Mouse (Mus musculus) embryonic facial prominence, embryonic 12.5 days (tissue): ENCODE data around the gene Iqgap3. TPM values are rescaled to one million over a fixed set of nuclear protein-coding genes. Genes with fewer than 3 reads are reported as not detected.
A peak's percentile ranks its signal among the peaks of the same experiment; 100 is the strongest.

Source experiments
- ATAC-seq: fragments of 200-750 bp; cut with Nextera tagmentation; 2 replicates; pipeline ENCODE4 v1.8.0; 2017; ENCODE audit not compliant: insufficient number of reproducible peaks, insufficient read depth, low FRiP score, low TSS enrichment
- H3K27ac ChIP-seq: fragments of 300-500 bp; sonication (generic); 2 replicates; pipeline ENCODE4 v1.5.1; 2016; ENCODE audit warnings: mild to moderate bottlenecking
- H3K27me3 ChIP-seq: fragments of 300-500 bp; sonication (generic); 2 replicates; pipeline ENCODE4 v1.6.1; 2016; ENCODE audit warnings: mild to moderate bottlenecking, moderate library complexity
- H3K36me3 ChIP-seq: fragments of 300-500 bp; sonication (generic); 2 replicates; pipeline ENCODE4 v1.6.1; 2016; ENCODE audit warnings: mild to moderate bottlenecking
- H3K4me1 ChIP-seq: fragments of 300-500 bp; sonication (generic); 2 replicates; pipeline ENCODE4 v1.6.1; 2016
- H3K4me2 ChIP-seq: fragments of 300-500 bp; sonication (generic); replicated peaks from 2 replicates; pipeline ENCODE4 v1.6.1; 2016; ENCODE audit warnings: mild to moderate bottlenecking, moderate library complexity
- H3K4me3 ChIP-seq: fragments of 300-500 bp; sonication (generic); 2 replicates; pipeline ENCODE4 v1.5.1; 2016; ENCODE audit warnings: mild to moderate bottlenecking
- H3K9ac ChIP-seq: fragments of 300-500 bp; sonication (generic); 2 replicates; pipeline ENCODE4 v1.6.1; 2016; ENCODE audit warnings: mild to moderate bottlenecking, moderate library complexity
- H3K9me3 ChIP-seq: fragments of 300-500 bp; sonication (generic); 2 replicates; pipeline ENCODE4 v1.6.1; 2016; ENCODE audit warnings: mild to moderate bottlenecking, moderate library complexity
- WGBS: fragments of 180-500 bp; shearing (Covaris S2); methylation state at CpG from one replicate; pipeline ENCODE4 v1.1.7; 2016; 5-methylcytosine and 5-hydroxymethylcytosine counted together
- polyA plus RNA-seq: library from polyadenylated mRNA; unstranded; fragments of >200 nt; fragmentation: Nextera tagmentation; extraction: Ambion mirVana; gene quantifications from 2 replicates; pipeline ENCODE4 v1.2.1, GENCODE M21; 2016

Iqgap3 gene
- polyA plus RNA-seq, 1 experiment from 2014 or later: 25.8 TPM

DNA sequence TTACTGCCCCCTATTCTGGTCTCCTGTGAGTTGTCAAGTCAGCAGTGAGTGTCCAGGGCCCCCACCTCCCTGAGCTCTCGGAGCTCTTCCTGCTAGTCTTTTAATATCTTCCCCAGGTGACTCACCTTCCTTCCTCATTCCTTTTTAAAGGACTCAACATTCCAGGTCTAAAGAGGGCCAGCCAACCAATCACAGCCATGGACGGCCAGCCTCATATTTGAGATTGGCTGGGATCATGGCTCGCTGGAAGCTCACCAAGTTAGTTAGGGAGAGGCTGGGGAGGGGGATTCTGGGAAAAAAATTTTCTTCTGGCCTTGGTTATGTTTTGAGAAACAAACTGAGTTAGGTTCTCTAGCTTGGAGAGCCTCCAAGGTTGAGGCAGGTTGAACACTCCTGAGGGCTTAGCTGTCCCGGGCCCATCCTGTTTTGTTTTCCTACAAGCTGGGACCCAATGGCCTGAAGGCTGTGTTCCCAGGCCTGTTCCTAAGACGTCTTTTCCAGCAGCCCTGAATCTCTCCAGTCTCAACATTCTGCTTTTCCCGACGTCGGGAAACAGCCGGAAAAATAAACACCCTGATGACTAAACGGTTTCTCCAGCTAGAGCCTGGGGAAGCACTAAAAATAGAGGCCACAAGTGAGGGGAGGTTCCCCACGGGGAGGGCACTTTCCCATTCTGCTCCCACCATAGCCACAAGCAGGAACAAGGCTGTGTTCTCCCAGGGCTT, 58.6 kb downstream of the Iqgap3 start:
- Histone ChIP-seq H3K9me3 (no peaks in the 10 kb centered on the region), H3K4me1 (peaks cover 47% of the 10 kb centered on the region), H3K4me3 (0 out of 2 replicates have a peak overlapping the region, but pooled peaks have one; percentile 2), H3K27me3 (peaks cover 4% of the 10 kb centered on the region), H3K27ac (peak overlapping the region; percentile 93), H3K36me3 (no peaks in the 10 kb centered on the region), H3K9ac (no peak overlapping the region), H3K4me2 (peak overlapping the region; percentile 90; the same call in 1 of the 2 replicates)
- WGBS: 16% methylated on average over 11 of the region's 11 CpGs
- ATAC-seq: no peak

DNA sequence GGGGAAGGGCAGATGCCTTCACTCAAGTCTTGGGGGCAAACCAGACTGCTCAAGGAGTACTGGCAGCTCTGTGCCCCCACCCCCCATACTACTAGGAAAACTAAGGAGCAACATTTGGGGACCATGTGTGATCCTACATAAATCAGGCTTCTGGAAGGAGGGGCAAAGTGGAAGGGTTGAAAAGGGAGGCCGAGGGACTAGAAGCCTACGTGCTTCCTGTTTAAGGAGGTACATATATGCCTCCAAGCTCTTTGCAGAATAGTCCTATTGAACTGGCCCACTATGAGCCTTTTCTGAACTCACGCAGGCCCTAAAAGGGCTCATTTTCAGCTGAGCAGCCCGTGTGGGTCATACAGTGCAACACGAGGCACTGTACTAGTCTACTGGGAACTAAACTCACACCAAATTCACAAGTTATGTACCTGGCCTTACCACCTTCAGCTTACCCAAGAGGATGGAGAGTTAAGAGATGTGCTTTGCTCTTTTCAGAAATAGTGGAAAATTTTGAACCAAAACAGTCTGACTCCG, 59.2 kb downstream of the Iqgap3 start:
- Histone ChIP-seq H3K36me3 (no peaks in the 10 kb centered on the region), H3K27ac (peak overlapping the region; percentile 93), H3K9ac (no peak overlapping the region; the same call in 1 of the 2 replicates), H3K27me3 (peaks cover 4% of the 10 kb centered on the region), H3K9me3 (no peaks in the 10 kb centered on the region), H3K4me1 (peaks cover 54% of the 10 kb centered on the region), H3K4me2 (peak overlapping the region; percentile 89), H3K4me3 (peak overlapping the region; percentile 70; the same call in 1 of the 2 replicates)
- ATAC-seq: no peak
- 28% methylated on average over 6 of the region's 6 CpGs for WGBS

DNA sequence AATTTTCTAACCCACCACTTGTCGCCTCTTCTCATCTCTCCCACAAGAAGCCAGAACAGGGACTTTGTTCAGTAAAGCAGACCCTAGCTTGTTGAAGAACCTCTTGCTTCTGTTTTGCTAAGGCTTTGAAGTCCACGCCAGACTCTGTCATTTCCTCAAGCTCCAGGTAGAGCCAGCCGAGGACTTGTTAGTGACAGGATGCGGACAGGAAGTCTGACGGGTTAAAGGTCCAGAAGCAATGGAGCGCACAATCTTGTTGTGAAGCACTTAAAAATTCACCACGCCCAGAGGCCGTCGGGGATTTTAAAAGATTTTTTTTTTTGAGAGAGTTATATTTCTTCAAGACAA, 59.6 kb downstream of the Iqgap3 start:
- H3K4me1 ChIP-seq: peaks cover 58% of the 10 kb centered on the region
- H3K4me3 ChIP-seq: peak overlapping the region; percentile 70
- ATAC-seq: no peak
- no peaks in the 10 kb centered on the region for H3K9me3 ChIP-seq
- H3K9ac ChIP-seq: peak overlapping the region; percentile 33; the same call in 1 of the 2 replicates
- WGBS: 6% methylated on average over 9 of the region's 9 CpGs
- H3K4me2 ChIP-seq: peak overlapping the region; percentile 89
- no peaks in the 10 kb centered on the region for H3K36me3 ChIP-seq
- H3K27ac ChIP-seq: peak overlapping the region; percentile 93
- peaks cover 4% of the 10 kb centered on the region for H3K27me3 ChIP-seq

DNA sequence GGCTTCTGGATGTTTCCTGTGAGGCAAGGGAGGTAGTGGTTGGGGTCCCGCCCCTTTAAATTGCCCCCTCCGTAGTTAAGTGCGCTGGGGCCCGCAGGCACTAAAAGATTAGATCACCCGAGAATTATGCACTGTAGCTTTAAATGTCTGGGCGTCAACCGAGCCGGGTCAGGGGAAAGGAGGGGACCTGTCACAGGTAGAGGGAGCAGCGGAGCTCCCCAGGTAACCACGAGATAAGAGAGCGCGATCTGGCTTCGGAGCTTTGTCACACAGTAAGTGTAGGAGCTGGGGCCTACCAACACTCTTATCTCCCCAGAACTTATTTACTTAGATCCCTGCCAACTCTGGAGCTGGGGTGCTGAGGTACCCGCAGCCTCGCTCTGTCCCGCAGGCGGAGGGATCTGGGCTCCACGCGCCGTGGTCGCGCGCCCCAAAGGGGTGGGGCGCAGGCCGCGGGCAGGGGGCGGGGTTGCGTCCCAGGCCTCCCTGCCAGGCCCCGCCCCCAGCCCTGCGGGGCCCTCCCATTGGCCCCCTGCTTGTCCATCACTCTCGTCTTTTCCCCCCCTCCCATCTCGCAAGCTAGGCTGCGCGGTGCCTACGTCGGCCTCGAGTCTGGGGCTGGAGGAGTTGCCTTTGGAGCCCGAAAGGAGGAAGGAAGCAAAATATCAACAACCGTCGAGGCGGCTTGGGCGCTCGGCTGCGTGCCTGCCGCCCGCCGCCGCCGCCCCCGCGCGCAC, 60.2 kb downstream of the Iqgap3 start, which contains the start of gene Mef2d:
Gene Mef2d, plus strand, starts transcription at position 586 of the 737 bp plus-strand sequence.
- peaks cover 4% of the 10 kb centered on the region for H3K27me3 ChIP-seq
- H3K4me2 ChIP-seq: peak within 1 kb of the TSS; percentile 89
- ATAC-seq: peak; percentile 83
- H3K9ac ChIP-seq: peak within 1 kb of the TSS; percentile 66
- peak within 1 kb of the TSS; percentile 93 for H3K27ac ChIP-seq
- H3K4me3 ChIP-seq: peak within 1 kb of the TSS; percentile 70
- no peaks in the 10 kb centered on the region for H3K36me3 ChIP-seq
- under 1% methylated on average over 51 of the region's 52 CpGs for WGBS
- H3K4me1 ChIP-seq: peaks cover 64% of the 10 kb centered on the region
- H3K9me3 ChIP-seq: no peaks in the 10 kb centered on the region

DNA sequence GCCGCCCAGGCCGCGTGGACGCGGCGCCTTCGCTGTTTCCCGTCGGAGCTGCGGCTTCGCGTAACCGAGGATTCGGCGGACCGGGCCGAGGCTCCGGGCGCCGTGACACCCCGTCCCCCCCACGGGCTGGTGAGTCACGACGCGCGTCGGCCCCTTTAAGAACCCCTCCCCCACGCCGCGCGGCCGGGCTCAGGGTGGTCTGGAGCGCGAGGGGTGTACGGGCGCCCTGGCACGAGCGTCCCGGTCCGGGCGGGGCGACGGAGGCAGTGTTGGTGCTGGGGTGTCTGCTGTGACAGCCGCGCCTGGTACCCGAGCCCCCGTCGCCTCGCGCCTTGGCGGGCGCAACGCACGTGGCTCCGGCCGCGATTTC, 60.8 kb downstream of the Iqgap3 start:
- Histone ChIP-seq H3K27ac (peak overlapping the region; percentile 93), H3K4me2 (peak overlapping the region; percentile 89), H3K4me3 (peak overlapping the region; percentile 70), H3K27me3 (peaks cover 4% of the 10 kb centered on the region), H3K9ac (peak overlapping the region; percentile 66), H3K4me1 (peaks cover 67% of the 10 kb centered on the region), H3K9me3 (no peaks in the 10 kb centered on the region), H3K36me3 (no peaks in the 10 kb centered on the region)
- ATAC-seq: peak; percentile 31; the same call in 1 of the 2 replicates
- under 1% methylated on average over 55 of the region's 57 CpGs for WGBS

DNA sequence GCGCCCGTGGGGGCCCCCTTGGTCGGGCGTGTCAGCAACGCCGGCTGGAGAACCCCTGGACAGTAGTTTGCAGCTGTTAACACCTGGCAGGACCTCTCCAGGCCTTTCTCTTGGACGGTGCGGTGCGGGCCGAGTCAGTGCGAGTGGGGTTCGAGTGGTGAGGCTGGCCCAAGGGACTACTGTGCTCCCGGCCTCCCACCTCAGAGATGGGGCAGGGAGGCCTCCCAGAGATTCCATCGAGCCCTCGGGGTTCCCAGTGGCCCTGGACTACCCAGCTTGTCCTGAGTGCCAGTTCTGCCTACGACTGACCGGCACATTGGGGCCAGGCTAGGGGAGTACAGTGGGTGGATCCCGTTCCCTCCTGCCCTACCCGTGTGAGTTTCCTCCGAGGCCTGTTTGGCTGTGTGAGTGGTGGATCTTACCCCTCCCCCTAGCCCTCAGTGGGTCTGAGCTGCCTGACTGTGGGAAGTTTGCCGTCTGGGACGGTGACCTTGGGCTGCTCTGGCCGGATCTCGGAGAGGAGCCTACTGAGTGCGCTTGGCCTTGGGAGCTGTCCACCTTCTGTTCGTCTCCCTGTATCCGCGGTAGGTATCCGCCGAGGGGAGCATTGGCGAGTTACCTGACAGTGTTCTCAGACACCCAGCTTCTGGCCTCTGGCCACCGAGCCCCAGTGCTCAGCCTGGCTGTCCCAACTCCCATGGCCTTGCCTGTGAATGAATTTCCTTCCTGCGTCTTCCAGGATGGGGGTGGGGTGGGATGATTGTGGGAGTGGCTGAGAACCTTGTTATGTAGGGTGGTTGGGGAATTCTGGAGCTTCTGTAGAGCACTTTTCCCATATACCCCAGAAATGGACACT, 61.4 kb downstream of the Iqgap3 start:
- ATAC-seq: 0 out of 2 replicates have a peak, but pooled peaks have one; percentile 9
- H3K4me1 ChIP-seq: peaks cover 68% of the 10 kb centered on the region
- H3K4me2 ChIP-seq: peak overlapping the region; percentile 89
- under 1% methylated on average over 33 of the region's 33 CpGs for WGBS
- peaks cover 4% of the 10 kb centered on the region for H3K27me3 ChIP-seq
- H3K9ac ChIP-seq: peak overlapping the region; percentile 66
- H3K27ac ChIP-seq: peak overlapping the region; percentile 93
- peak overlapping the region; percentile 70 for H3K4me3 ChIP-seq
- no peaks in the 10 kb centered on the region for H3K9me3 ChIP-seq
- no peaks in the 10 kb centered on the region for H3K36me3 ChIP-seq

DNA sequence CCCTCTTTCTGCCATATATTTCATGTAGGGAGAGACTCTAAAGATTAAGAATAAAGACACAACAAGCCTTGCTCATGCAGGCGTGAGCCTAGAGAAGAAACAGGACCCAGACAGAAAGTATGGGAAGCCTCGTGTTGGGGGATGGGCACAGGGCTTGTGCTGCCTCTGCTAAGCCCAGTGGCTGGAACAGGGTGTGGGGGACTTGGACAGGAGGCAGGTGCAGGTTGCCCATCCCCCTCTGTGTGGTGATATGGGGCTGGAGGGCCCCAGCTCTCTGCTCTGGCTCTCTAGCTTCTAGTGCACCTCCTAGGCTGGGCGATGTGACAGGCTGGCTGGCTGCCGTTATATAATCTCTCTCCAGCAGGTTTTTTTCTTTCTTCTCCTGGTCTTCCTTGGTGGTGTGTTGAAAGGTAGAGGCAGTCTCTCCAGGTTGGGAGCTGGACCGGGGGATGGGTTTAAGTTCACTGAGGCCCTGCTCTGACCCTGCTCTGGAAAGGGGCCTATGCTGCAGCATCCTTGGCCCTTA, 62.3 kb downstream of the Iqgap3 start:
- H3K9ac ChIP-seq: peak overlapping the region; percentile 39
- H3K4me1 ChIP-seq: peaks cover 73% of the 10 kb centered on the region
- peaks cover 4% of the 10 kb centered on the region for H3K27me3 ChIP-seq
- H3K36me3 ChIP-seq: no peaks in the 10 kb centered on the region
- no peak overlapping the region; the same call in none of the 2 replicates for H3K27ac ChIP-seq
- WGBS: 25% methylated on average over 5 of the region's 5 CpGs
- no peak for ATAC-seq
- no peaks in the 10 kb centered on the region for H3K9me3 ChIP-seq
- H3K4me2 ChIP-seq: peak overlapping the region; percentile 89
- H3K4me3 ChIP-seq: peak overlapping the region; percentile 70

DNA sequence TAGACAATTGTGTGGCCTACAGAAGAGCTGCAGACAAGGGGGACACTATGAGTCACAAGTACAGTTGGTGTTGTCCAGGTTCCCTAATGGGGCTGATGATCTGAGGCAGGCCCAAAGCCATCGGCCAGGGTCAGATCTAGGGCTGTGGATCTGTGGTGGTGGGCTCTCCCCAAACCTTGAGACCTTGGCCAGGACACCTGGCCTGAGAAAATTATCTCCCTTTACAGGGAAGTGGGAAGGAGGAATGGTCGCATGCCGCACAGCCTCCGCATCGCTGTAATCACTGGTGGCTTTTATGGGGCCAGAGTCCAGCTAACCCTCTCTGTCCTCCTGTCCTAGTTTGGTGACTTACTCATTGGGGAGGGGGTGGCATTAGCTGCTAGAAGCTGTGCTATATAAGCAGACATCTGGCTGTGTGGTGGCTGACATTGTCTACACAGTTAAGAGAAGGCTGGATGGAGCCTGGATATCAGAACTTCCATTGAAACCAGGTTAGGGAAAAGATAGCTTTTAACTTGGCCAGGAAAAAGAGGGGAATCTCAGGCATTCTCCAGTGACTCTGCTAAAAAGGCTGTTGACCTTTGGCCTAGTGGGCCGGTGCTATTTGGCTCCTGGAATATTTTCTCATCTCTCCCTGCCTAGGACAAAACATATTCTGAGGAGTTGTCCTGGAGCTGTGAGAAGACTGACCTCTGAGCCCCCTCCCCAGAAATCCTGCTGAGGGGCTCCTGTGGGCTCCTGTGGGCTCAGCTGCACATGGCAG, 63.1 kb downstream of the Iqgap3 start:
- H3K4me1 ChIP-seq: peaks cover 73% of the 10 kb centered on the region
- WGBS: 61% methylated on average over 6 of the region's 6 CpGs
- peak overlapping the region; percentile 89 for H3K4me2 ChIP-seq

DNA sequence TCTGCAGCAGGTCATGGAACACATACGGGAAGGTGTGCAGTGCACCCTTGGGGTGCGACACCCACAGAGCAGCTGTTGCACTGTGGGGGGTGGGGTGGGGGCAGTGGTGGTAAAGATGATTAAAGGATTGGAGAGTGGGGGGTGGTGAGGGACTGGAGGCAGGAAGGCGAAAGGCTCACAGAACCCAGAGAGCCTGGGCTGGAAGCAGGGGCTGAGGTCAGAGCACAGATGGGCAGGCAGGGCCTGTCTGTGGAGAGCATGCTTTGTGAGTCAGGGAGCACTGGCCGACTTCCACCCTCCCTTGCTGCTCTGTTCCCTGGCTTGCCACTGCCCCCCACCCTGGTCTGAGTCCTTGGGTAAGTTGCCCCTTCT, 63.6 kb downstream of the Iqgap3 start:
- H3K4me3 ChIP-seq: peak overlapping the region; percentile 0; the same call in 1 of the 2 replicates
- H3K9ac ChIP-seq: peak overlapping the region; percentile 34; the same call in 1 of the 2 replicates
- H3K27me3 ChIP-seq: peaks cover 4% of the 10 kb centered on the region
- H3K27ac ChIP-seq: no peak overlapping the region
- H3K4me1 ChIP-seq: peaks cover 73% of the 10 kb centered on the region
- H3K9me3 ChIP-seq: no peaks in the 10 kb centered on the region
- H3K4me2 ChIP-seq: peak overlapping the region; percentile 25; the same call in 1 of the 2 replicates
- 28% methylated on average over 4 of the region's 4 CpGs for WGBS
- no peaks in the 10 kb centered on the region for H3K36me3 ChIP-seq
- no peak for ATAC-seq

More for the DNA sequence above, 63.1 kb downstream of the Iqgap3 start:
- ATAC-seq: no peak
- peak overlapping the region; percentile 70 for H3K4me3 ChIP-seq
- H3K9ac ChIP-seq: peak overlapping the region; percentile 39; the same call in 1 of the 2 replicates
- H3K27ac ChIP-seq: no peak overlapping the region
- H3K27me3 ChIP-seq: peaks cover 4% of the 10 kb centered on the region
- H3K9me3 ChIP-seq: no peaks in the 10 kb centered on the region
- no peaks in the 10 kb centered on the region for H3K36me3 ChIP-seq

DNA sequence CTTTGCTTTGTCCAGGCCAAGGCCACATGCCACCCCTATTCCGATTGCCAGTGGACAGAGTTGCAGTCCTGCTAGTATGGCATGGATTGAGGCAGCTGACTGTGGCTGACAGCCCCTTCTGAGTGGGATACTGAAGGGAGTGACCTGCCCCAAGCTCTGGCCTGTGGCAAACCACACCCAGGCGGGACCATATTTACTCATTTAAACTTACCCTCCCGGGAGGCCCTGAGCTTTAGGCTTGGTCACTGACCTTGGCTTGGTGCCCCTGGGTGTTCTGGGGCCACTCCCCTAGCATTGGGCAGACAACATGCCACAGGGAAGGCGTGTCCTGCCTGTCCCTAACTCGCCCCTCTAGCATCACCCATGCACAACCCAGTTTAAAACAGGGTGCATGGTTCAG, 64.2 kb downstream of the Iqgap3 start:
- 53% methylated on average over 5 of the region's 5 CpGs for WGBS
- H3K4me3 ChIP-seq: no peak overlapping the region
- peak overlapping the region; percentile 25; the same call in 1 of the 2 replicates for H3K4me2 ChIP-seq
- H3K27me3 ChIP-seq: no peaks in the 10 kb centered on the region
- peaks cover 73% of the 10 kb centered on the region for H3K4me1 ChIP-seq
- no peaks in the 10 kb centered on the region for H3K36me3 ChIP-seq
- peak overlapping the region; percentile 12; the same call in 1 of the 2 replicates for H3K9ac ChIP-seq
- ATAC-seq: no peak
- 0 out of 2 replicates have a peak overlapping the region, but pooled peaks have one; percentile 47 for H3K27ac ChIP-seq
- H3K9me3 ChIP-seq: no peaks in the 10 kb centered on the region
